Mouse (Mus musculus) embryo, embryonic 11 days (tissue): ENCODE data around the gene Lin37.

Experiments
- DNase-seq: peaks from one replicate; pipeline ENCODE4 v3.0.0-alpha.2; 2015

The Lin37 gene

GRCm38 (mm10) chr7:30585170-30585569 lies 25.5 kb upstream of the Lin37 start:
- DNase-seq: no peak

- no peak for DNase-seq
Observed at GRCm38 (mm10) chr7:30584339-30584738, 24.7 kb upstream of the Lin37 start.

GRCm38 (mm10) chr7:30581547-30581946 lies 21.9 kb upstream of the Lin37 start:
- DNase-seq: no peak

GRCm38 (mm10) chr7:30579950-30580349 lies 20.3 kb upstream of the Lin37 start:
- DNase-seq: no peak

GRCm38 (mm10) chr7:30572969-30573368 lies 13.3 kb upstream of the Lin37 start:
- no peak for DNase-seq

GRCm38 (mm10) chr7:30572389-30572788 lies 12.8 kb upstream of the Lin37 start:
- no peak for DNase-seq

- no peak for DNase-seq
Observed at GRCm38 (mm10) chr7:30567555-30567954, 7.9 kb upstream of the Lin37 start.

GRCm38 (mm10) chr7:30566033-30566432 lies 6.4 kb upstream of the Lin37 start:
- DNase-seq: no peak

GRCm38 (mm10) chr7:30564970-30565571 lies 5.4 kb upstream of the Lin37 start, which contains the start of gene Igflr1:
Igflr1 (plus strand) TSS chr7:30565427.
- DNase-seq: no peak

- DNase-seq: no peak
Observed at GRCm38 (mm10) chr7:30563906-30564280, 4.3 kb upstream of the Lin37 start.

- peak; percentile 98 for DNase-seq
Observed at GRCm38 (mm10) chr7:30563117-30563905, 3.7 kb upstream of the Lin37 start, which contains the start of the genes U2af1l4, Gm49396 and Psenen. U2af1l4 (plus strand) TSS chr7:30563301. Gm49396 (plus strand) TSS chr7:30563344. Psenen (minus strand) TSS chr7:30563627.

- DNase-seq: no peak
Observed at GRCm38 (mm10) chr7:30562526-30563116, 3.0 kb upstream of the Lin37 start.

- no peak for DNase-seq
Observed at GRCm38 (mm10) chr7:30560296-30560695, 658 bp upstream of the Lin37 start.

GRCm38 (mm10) chr7:30558656-30559442 lies 789 bp downstream of the Lin37 start:
- DNase-seq: no peak

- no peak for DNase-seq
Observed at GRCm38 (mm10) chr7:30557901-30558514, 1.6 kb downstream of the Lin37 start.

GRCm38 (mm10) chr7:30556894-30557536 lies 2.6 kb downstream of the Lin37 start:
- peak; percentile 35 for DNase-seq

- DNase-seq: no peak
Observed at GRCm38 (mm10) chr7:30553810-30554584, 5.6 kb downstream of the Lin37 start.

GRCm38 (mm10) chr7:30553021-30553589 lies 6.5 kb downstream of the Lin37 start:
- DNase-seq: peak; percentile 24

- peak; percentile 98 for DNase-seq
Observed at GRCm38 (mm10) chr7:30552102-30553020, 7.3 kb downstream of the Lin37 start, which contains the start of the genes Hspb6 and Proser3. Hspb6 (plus strand) TSS chr7:30552178. Proser3 (minus strand) TSS chr7:30552299.
